Mouse (Mus musculus) left cerebral cortex, adult 6 months (tissue): ENCODE measurements around the gene Exoc3l. TPM values are rescaled to one million over a fixed set of nuclear protein-coding genes. Genes with fewer than 3 reads are reported as not detected.

Experiments
- long read RNA-seq, 2 experiments: library from polyadenylated mRNA; unstranded; transcript quantifications; one replicate each; pipeline ENCODE4 v2.0.0; 2019 to 2020
- polyA plus RNA-seq: library from polyadenylated mRNA; unstranded; fragments of <200 nt; fragmentation: Nextera tagmentation; gene quantifications from 2 replicates; pipeline ENCODE4 v1.2.3, GENCODE M21; 2021

The Exoc3l gene
- polyA plus RNA-seq: 3.5 and 4.2 TPM in 2 replicates
- long read RNA-seq, experiment 1, partial matches to known transcripts: 0 of 5 reads
- long read RNA-seq, experiment 1, other reads (novel, unspliced or antisense): 2 of 5 reads
- long read RNA-seq, experiment 2, partial matches to known transcripts: 1 of 4 reads
- long read RNA-seq, experiment 2, other reads (novel, unspliced or antisense): 0 of 4 reads

DNA sequence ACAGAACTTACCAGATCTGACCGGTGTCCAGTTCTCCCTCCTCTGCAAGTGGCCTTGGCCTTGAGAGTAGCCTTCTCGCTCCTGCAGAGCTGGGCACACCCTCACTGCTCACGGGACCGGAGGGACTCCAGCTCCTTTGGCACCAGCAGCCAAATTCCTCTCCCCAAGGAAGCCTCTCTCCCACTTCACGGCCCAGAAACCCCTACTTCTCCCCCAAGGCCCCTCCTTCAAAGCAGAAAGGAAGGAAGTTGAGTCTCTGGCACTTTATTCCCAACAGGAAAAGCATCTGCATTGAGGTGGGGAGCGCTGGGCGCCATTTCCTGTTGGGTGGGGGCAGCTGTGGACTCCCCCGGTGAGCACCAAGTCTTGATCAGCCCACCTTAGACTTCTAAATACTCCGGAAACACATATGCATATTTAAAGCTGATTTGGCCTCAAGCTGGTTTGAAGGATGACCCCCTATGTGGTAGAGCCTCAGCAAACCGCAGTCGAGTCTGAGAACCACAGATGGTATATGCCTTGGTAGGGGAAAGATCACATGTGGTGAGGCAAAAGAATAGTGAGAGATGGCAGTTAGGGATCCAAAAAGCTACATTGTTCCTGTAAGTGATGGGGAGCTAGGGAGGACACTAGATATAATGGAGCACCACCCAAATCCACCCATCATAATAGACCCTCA lies at the start of gene Exoc3l:
TSS of gene Exoc3l (minus strand) at position 207 of the 679 bp plus-strand sequence.

DNA sequence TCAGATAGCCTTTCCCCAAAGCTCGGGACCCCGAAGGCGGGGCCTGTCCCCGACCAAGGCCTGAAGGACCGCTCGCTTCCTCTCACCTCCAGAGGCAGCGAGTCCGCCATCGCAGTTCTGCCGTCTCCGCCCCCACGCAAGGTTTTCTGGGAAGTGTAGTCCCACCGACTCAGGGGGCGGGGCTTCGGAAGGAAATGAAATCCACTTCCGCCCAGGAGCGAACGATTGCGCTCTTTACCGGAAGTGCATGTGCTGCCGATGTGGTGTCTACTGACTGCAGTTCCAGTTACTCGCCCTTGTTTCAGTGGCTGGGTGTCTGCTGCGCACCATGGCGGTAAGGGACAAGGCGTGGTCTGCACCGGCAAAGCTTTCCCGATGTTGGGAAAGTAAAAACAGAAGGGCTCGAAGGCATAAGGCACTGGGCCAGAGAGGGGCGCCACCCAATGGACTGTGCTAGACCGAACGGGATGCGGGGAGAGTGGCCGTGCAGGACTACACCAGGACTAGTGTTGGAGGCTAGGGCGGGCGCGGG lies 30.3 kb upstream of the Exoc3l start, which contains the start of the genes Lrrc29 and Tmem208:
TSS of gene Lrrc29 (minus strand) at position 138 of the 532 bp plus-strand sequence.
TSS of gene Tmem208 (plus strand) at position 214 of the 532 bp plus-strand sequence.

DNA sequence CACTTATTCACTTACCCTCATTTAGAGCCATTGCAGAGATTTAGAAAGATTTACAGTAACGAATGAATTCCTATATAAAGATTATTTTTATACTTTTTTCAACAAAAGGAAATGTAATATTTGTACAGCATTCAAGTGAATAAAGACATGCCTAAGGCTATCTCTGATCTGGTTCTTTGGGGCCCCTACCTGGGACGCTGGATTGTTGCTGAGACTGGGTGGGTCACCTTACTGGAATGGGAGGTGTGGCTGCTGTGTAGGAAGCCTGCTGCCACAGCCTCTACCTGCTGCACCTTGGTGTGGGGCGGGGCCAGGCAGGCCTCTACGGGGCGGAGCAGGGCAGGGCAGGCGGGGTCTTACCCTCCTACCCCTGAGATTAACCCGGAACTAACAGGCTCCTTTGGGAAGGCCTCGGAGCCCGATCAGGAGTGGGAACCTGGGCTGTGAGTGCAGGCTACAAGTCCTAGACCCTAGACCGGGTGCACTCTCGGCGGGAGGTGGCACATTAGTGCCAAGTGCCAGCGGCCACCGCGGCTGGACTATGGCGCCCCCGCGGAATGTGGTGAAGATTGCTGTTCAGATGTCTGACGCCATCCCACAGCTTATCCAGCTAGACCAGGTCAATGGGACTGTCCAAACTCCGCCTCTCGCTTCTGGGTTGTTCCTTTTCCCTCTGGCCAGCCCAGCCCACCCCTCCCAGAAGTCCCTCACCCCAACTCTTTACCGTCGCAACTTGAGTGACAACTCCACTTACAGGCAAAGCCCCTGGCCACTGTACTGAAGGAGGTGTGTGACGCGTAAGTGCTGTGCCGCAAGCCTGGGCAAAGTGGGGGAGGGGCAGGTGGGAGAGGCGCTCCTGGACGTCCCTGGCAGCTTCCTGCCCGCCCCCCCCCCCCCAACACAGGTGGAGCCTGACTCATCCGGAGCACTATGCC lies 9.6 kb upstream of the Exoc3l start, which contains the start of gene Elmo3:
TSS of gene Elmo3 (plus strand) at position 391 of the 935 bp plus-strand sequence.

GRCm38 (mm10) chr8:105297511-105298192 lies 1.8 kb upstream of the Exoc3l start, which contains the start of gene E2f4:
Gene E2f4, plus strand, starts transcription at chr8:105297663.

DNA sequence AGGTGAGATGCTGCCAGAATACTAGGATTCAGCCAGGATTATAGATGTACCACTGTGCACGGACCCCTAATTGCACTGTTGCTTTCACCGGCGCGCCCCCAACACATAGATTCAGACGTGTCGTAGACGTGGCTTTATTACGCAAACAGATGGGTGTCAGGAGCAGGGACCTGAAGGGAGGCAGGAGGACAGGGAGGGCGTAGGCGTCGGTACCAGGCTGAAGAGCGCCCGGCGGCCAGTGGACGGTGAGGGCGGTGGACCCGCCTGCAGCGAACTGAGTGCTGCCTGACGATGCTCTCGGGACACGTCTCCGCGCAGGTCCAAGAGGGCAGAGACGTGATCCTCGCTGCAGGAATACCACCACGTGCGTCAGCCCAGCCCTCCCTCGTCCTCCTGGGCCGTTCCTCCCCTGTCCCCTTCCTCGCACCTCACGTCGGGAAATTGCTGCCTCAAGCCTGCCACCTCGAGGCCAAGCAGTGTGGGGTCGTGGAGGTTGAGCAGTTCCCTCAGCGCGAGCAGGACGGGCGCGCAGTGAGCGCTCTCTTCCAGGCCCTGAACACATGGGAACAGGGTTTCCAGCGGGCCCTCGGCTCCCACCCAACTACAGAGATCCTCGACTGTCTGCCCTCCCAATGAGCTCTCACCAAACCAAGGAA lies 6.0 kb downstream of the Exoc3l start, which contains the start of gene 4931428F04Rik:
TSS of gene 4931428F04Rik (minus strand) at position 60 of the 656 bp plus-strand sequence.

DNA sequence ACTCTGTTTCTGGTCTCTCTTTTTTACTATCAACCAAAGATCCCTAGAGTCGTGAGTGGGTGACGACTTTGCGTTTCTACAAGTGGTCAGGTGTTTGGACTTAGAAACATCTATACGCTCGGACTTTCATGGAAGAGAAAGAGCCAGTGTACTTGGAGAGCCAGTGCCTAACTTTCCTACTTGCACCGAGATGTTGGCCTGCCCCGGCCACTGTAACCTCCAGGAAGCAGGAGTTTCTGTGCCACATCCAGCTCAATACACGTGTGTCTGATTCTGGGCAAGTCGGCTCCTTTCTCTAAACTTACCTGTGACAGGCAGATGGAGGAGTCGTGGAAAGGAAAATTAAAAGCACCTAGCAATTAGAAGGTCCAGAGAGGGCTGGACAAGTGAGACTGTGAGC lies 20.1 kb downstream of the Exoc3l start, which contains the start of gene Nol3:
TSS of gene Nol3 (plus strand) at position 301 of the 400 bp plus-strand sequence.

DNA sequence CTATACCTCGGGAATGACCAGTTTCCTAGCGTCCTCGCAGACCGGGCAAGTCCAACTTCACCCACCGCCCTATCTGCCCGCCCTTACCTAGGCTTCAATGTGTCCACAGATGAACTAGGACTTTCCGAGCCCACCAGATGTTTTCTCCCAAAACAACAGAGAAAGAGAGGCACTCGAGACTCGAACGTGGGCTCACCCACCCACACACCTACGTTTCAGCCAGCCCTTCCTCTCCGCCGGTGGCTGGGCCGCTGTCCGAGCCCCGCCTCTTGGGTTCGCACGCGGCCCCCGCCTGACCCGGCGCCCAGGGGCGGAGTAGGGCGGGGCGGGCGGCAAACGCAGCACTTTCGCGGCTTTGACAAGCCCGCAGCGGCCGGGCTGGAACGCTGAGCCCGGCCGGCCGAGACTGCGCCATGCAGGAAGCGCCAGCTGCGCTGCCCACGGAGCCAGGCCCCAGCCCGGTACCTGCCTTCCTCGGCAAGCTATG lies 26.4 kb downstream of the Exoc3l start, which contains the start of gene Hsf4:
TSS of gene Hsf4 (plus strand) at position 341 of the 487 bp plus-strand sequence.

DNA sequence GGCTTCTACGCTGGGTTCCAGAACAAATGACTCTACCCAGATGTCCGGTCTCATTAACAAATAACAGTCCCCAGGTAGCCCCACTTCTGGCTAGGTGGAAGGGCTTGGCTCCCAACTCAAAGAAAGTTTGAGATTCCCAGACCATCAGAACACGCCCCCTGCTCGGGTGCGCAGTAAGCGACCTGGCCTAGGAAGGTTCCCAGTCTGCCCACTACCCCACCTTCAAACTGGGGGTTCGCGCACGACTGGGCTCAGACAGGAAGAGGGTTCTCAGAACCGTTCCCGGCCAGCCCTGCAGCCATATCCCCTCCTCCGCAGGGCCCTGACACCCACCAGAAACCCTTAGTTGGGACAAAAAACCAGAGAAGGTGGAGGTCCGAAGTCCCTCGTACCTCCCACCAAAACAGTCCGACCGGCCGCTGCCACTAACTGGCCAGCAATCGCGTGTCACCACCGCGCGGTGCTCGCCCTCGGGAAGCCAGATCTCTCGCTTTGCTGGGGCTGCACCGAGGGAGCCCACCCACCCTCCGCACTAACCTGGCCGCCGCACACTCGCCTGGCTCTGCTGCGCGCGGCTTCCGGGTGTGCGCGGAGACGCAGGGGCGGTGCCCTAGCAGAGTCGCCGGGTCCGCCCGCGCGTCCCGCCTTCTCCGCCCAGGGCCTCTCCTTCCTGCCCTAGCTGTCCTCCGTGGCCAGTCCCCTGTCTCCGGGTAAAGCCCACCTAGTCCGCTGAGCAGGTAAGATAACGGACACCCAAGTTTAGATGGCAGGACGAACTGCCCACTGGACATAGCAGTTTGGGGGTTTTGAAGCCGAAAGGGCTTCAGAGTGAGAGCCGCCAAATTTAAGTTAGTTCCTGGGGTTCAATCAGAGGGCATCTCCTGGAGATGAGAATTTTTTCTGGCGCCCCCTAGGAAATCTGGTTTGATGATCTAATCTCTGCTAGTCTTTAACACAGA lies 31.6 kb downstream of the Exoc3l start, which contains the start of the genes Tradd and Fbxl8:
TSS of gene Tradd (minus strand) at position 586 of the 959 bp plus-strand sequence.
TSS of gene Fbxl8 (plus strand) at position 625 of the 959 bp plus-strand sequence.

DNA sequence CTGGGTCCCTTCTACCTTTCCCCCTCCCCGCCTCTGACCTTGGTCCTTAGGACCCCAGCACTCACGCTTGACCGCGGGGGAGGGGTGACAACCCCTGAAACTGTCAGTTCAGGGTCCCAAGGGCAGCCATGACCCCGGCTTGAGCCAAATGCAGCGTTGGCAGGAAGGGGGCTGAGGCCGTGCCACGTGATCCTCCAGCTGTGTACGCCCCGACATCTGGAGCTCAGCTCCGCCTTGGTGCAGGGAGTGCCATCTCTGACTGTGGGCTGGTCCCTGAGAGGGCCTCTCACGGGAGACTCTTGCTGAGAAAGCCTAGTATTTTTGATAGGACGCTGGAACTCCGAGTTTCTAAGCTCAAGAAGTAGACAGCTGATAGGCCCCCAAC lies 40.9 kb downstream of the Exoc3l start, which contains the start of gene B3gnt9:
TSS of gene B3gnt9 (minus strand) at position 188 of the 385 bp plus-strand sequence.

Other genes with a start within 250 kb of the Exoc3l start
- not detected in 2 replicates for gene Ces3a, start 247.5 kb downstream of the Exoc3l start, polyA plus RNA-seq
- not detected in 2 replicates for gene Ces3b, start 212.3 kb downstream of the Exoc3l start, polyA plus RNA-seq
- not detected in 2 replicates for gene Ces4a, start 164.3 kb downstream of the Exoc3l start, polyA plus RNA-seq
- gene Cbfb, start 125.4 kb downstream of the Exoc3l start, polyA plus RNA-seq: 8.5 and 10.8 TPM in 2 replicates
- gene D230025D16Rik, start 71.0 kb downstream of the Exoc3l start, polyA plus RNA-seq: 22.2 and 27.3 TPM in 2 replicates
- 3.3 and 4.8 TPM in 2 replicates for gene B3gnt9, start 40.9 kb downstream of the Exoc3l start, polyA plus RNA-seq
- gene Tradd, start 31.5 kb downstream of the Exoc3l start, polyA plus RNA-seq: 8.4 and 9.6 TPM in 2 replicates
- gene Fbxl8, start 31.5 kb downstream of the Exoc3l start, polyA plus RNA-seq: 1.7 and 2.3 TPM in 2 replicates
- 3.0 and 10.1 TPM in 2 replicates for gene Hsf4, start 26.3 kb downstream of the Exoc3l start, polyA plus RNA-seq
- gene Nol3, start 20.0 kb downstream of the Exoc3l start, polyA plus RNA-seq: 24.6 and 25.1 TPM in 2 replicates
- 11.4 and 13.1 TPM in 2 replicates for gene 4931428F04Rik, start 6.2 kb downstream of the Exoc3l start, polyA plus RNA-seq
- gene E2f4, start 1.6 kb upstream of the Exoc3l start, polyA plus RNA-seq: 6.2 and 34.8 TPM in 2 replicates
- 0.30 and 0.51 TPM in 2 replicates for gene Elmo3, start 9.5 kb upstream of the Exoc3l start, polyA plus RNA-seq
- gene Lrrc29, start 30.2 kb upstream of the Exoc3l start, polyA plus RNA-seq: 0.59 and 0.69 TPM in 2 replicates
- gene Tmem208, start 30.3 kb upstream of the Exoc3l start, polyA plus RNA-seq: 107 and 111 TPM in 2 replicates
- gene Fhod1, start 51.9 kb upstream of the Exoc3l start, polyA plus RNA-seq: 0.18 and 0.25 TPM in 2 replicates
- 2.7 and 6.3 TPM in 2 replicates for gene Slc9a5, start 52.7 kb upstream of the Exoc3l start, polyA plus RNA-seq
- not detected in 2 replicates for gene Plekhg4, start 77.2 kb upstream of the Exoc3l start, polyA plus RNA-seq
- gene Kctd19, start 117.4 kb upstream of the Exoc3l start, polyA plus RNA-seq: not detected in 2 replicates
- 0.18 TPM in 1 of 2 replicates, not detected in the other for gene Lrrc36, start 117.5 kb upstream of the Exoc3l start, polyA plus RNA-seq
- 48.4 and 62.7 TPM in 2 replicates for gene Tppp3, start 175.4 kb upstream of the Exoc3l start, polyA plus RNA-seq
- 21.7 and 24.6 TPM in 2 replicates for gene Zdhhc1, start 200.8 kb upstream of the Exoc3l start, polyA plus RNA-seq
- gene Hsd11b2, start 222.7 kb upstream of the Exoc3l start, polyA plus RNA-seq: not detected in 2 replicates